Mouse (Mus musculus) hindbrain, embryonic 13.5 days (tissue): Measurements from ENCODE around the gene Pbrm1. TPM values are rescaled to one million over a fixed set of nuclear protein-coding genes. Genes with fewer than 3 reads are reported as not detected.

ENCODE experiments used
- ATAC-seq: fragments of 200-750 bp; cut with Nextera tagmentation; 2 replicates; pipeline ENCODE4 v1.8.0; 2017; ENCODE audit warnings: moderate TSS enrichment; ENCODE audit not compliant: low FRiP score
- H3K27ac ChIP-seq: fragments of 300-500 bp; sonication (generic); 2 replicates; pipeline ENCODE4 v1.5.1; 2015; ENCODE audit warnings: inconsistent platforms, mild to moderate bottlenecking, moderate library complexity
- H3K27me3 ChIP-seq: fragments of 300-500 bp; sonication (generic); 2 replicates; pipeline ENCODE4 v1.6.1; 2015; ENCODE audit warnings: mild to moderate bottlenecking, inconsistent platforms
- H3K36me3 ChIP-seq: fragments of 300-500 bp; sonication (generic); 2 replicates; pipeline ENCODE4 v1.6.1; 2015; ENCODE audit warnings: mild to moderate bottlenecking, inconsistent platforms
- H3K4me1 ChIP-seq: fragments of 300-500 bp; sonication (generic); replicated peaks from 2 replicates; pipeline ENCODE4 v1.6.1; 2015; ENCODE audit warnings: inconsistent platforms
- H3K4me2 ChIP-seq: fragments of 300-500 bp; sonication (generic); 2 replicates; pipeline ENCODE4 v1.6.1; 2015; ENCODE audit warnings: inconsistent platforms, mild to moderate bottlenecking, moderate library complexity
- H3K4me3 ChIP-seq: fragments of 300-500 bp; sonication (generic); 2 replicates; pipeline ENCODE4 v1.5.1; 2015; ENCODE audit warnings: mild to moderate bottlenecking, inconsistent platforms
- H3K9ac ChIP-seq: fragments of 300-500 bp; sonication (generic); 2 replicates; pipeline ENCODE4 v1.6.1; 2015; ENCODE audit warnings: mild to moderate bottlenecking, inconsistent platforms
- H3K9me3 ChIP-seq: fragments of 300-500 bp; sonication (generic); 2 replicates; pipeline ENCODE4 v1.6.1; 2016; ENCODE audit warnings: inconsistent platforms
- WGBS: fragments of 180-500 bp; shearing (Covaris S2); methylation state at CpG from one replicate; pipeline ENCODE4 v1.1.7; 2015; 5-methylcytosine and 5-hydroxymethylcytosine counted together
- polyA plus RNA-seq: library from polyadenylated mRNA; unstranded; fragments of >200 nt; fragmentation: Nextera tagmentation; extraction: Ambion mirVana; gene quantifications from 2 replicates; pipeline ENCODE4 v1.2.1, GENCODE M21; 2015

The Pbrm1 gene
- polyA plus RNA-seq, 1 experiment from 2014 or later = 151 TPM

- 81% methylated on average over 10 of the region's 10 CpGs for WGBS
- H3K9me3 ChIP-seq = no peaks in the 10 kb centered on the region
- peaks cover 78% of the 10 kb centered on the region for H3K36me3 ChIP-seq
- H3K4me3 ChIP-seq = no peak overlapping the region
- no peak overlapping the region for H3K9ac ChIP-seq
- peaks cover 32% of the 10 kb centered on the region for H3K4me1 ChIP-seq
- H3K27ac ChIP-seq = no peak overlapping the region
- ATAC-seq = no peak
- no peak overlapping the region for H3K4me2 ChIP-seq
- H3K27me3 ChIP-seq = no peaks in the 10 kb centered on the region
These were observed 118.3 kb downstream of the Pbrm1 start for GRCm38 (mm10) chr14:31137281-31137595.

- 75% methylated on average over 11 of the region's 11 CpGs for WGBS
- H3K9ac ChIP-seq = no peak overlapping the region
- no peak for ATAC-seq
- no peak overlapping the region for H3K27ac ChIP-seq
- H3K9me3 ChIP-seq = no peaks in the 10 kb centered on the region
- peaks cover 27% of the 10 kb centered on the region for H3K4me1 ChIP-seq
- no peaks in the 10 kb centered on the region for H3K27me3 ChIP-seq
- no peak overlapping the region for H3K4me2 ChIP-seq
- H3K36me3 ChIP-seq = peaks cover 84% of the 10 kb centered on the region
- no peak overlapping the region for H3K4me3 ChIP-seq
These were observed 118.9 kb downstream of the Pbrm1 start for GRCm38 (mm10) chr14:31137791-31138190.

GRCm38 (mm10) chr14:31138219-31138896 lies 119.4 kb downstream of the Pbrm1 start:
- Histone ChIP-seq H3K4me3 (no peak overlapping the region), H3K4me2 (no peak overlapping the region), H3K9me3 (no peaks in the 10 kb centered on the region), H3K36me3 (peaks cover 88% of the 10 kb centered on the region), H3K4me1 (peaks cover 21% of the 10 kb centered on the region), H3K27ac (no peak overlapping the region), H3K27me3 (no peaks in the 10 kb centered on the region), H3K9ac (no peak overlapping the region)
- 82% methylated on average over 22 of the region's 35 CpGs for WGBS
- ATAC-seq = no peak

- ATAC-seq = no peak
- Histone ChIP-seq H3K4me2 (no peak overlapping the region), H3K4me3 (no peak overlapping the region), H3K27ac (no peak overlapping the region), H3K9me3 (no peaks in the 10 kb centered on the region), H3K36me3 (peaks cover 88% of the 10 kb centered on the region), H3K4me1 (peaks cover 15% of the 10 kb centered on the region), H3K9ac (no peak overlapping the region), H3K27me3 (no peaks in the 10 kb centered on the region)
- 94% methylated on average over 9 of the region's 9 CpGs for WGBS
These were observed 120.0 kb downstream of the Pbrm1 start for GRCm38 (mm10) chr14:31138897-31139429.

GRCm38 (mm10) chr14:31139666-31140065 lies 120.7 kb downstream of the Pbrm1 start:
- no peak overlapping the region for H3K4me2 ChIP-seq
- no peak overlapping the region for H3K27ac ChIP-seq

GRCm38 (mm10) chr14:31140141-31140540 lies 121.2 kb downstream of the Pbrm1 start:
- Histone ChIP-seq H3K27me3 (no peaks in the 10 kb centered on the region), H3K27ac (no peak overlapping the region), H3K4me2 (no peak overlapping the region), H3K9me3 (no peaks in the 10 kb centered on the region), H3K9ac (no peak overlapping the region), H3K4me3 (no peak overlapping the region), H3K36me3 (peaks cover 81% of the 10 kb centered on the region), H3K4me1 (0 out of 2 replicates have a peak, but pooled peaks cover 5% of the 10 kb centered on the region)
- no peak for ATAC-seq
- 95% methylated on average over 15 of the region's 15 CpGs for WGBS

More at GRCm38 (mm10) chr14:31139666-31140065, 120.7 kb downstream of the Pbrm1 start:
- peaks cover 8% of the 10 kb centered on the region for H3K4me1 ChIP-seq
- peaks cover 84% of the 10 kb centered on the region for H3K36me3 ChIP-seq
- H3K9me3 ChIP-seq = no peaks in the 10 kb centered on the region
- WGBS = 89% methylated on average over 12 of the region's 12 CpGs
- ATAC-seq = no peak
- H3K27me3 ChIP-seq = no peaks in the 10 kb centered on the region
- H3K9ac ChIP-seq = no peak overlapping the region
- H3K4me3 ChIP-seq = no peak overlapping the region

GRCm38 (mm10) chr14:31141011-31141410 lies 122.1 kb downstream of the Pbrm1 start:
- Histone ChIP-seq H3K27me3 (no peaks in the 10 kb centered on the region), H3K36me3 (peaks cover 72% of the 10 kb centered on the region), H3K4me2 (no peak overlapping the region), H3K27ac (no peak overlapping the region), H3K4me1 (0 out of 2 replicates have a peak, but pooled peaks cover 5% of the 10 kb centered on the region), H3K4me3 (no peak overlapping the region), H3K9me3 (no peaks in the 10 kb centered on the region), H3K9ac (no peak overlapping the region)
- no peak for ATAC-seq
- 95% methylated on average over 14 of the region's 14 CpGs for WGBS

- Histone ChIP-seq H3K9me3 (no peaks in the 10 kb centered on the region), H3K4me2 (no peak overlapping the region), H3K4me1 (no peaks in the 10 kb centered on the region), H3K27me3 (no peaks in the 10 kb centered on the region), H3K27ac (no peak overlapping the region), H3K9ac (no peak overlapping the region), H3K4me3 (no peak overlapping the region), H3K36me3 (peaks cover 25% of the 10 kb centered on the region)
- 95% methylated on average over 11 of the region's 11 CpGs for WGBS
- no peak for ATAC-seq
These were observed 126.8 kb downstream of the Pbrm1 start for GRCm38 (mm10) chr14:31145694-31146093.

GRCm38 (mm10) chr14:31160196-31161150 lies 141.5 kb downstream of the Pbrm1 start:
- no peaks in the 10 kb centered on the region for H3K27me3 ChIP-seq

GRCm38 (mm10) chr14:31161191-31161590 lies 142.3 kb downstream of the Pbrm1 start:
- H3K9me3 ChIP-seq = no peaks in the 10 kb centered on the region
- WGBS = 93% methylated on average over 7 of the region's 7 CpGs
- peaks cover 11% of the 10 kb centered on the region for H3K4me1 ChIP-seq
- no peak overlapping the region for H3K4me3 ChIP-seq
- no peak overlapping the region for H3K9ac ChIP-seq
- H3K27me3 ChIP-seq = no peaks in the 10 kb centered on the region
- H3K36me3 ChIP-seq = no peaks in the 10 kb centered on the region
- H3K27ac ChIP-seq = no peak overlapping the region
- ATAC-seq = no peak
- H3K4me2 ChIP-seq = no peak overlapping the region

More at GRCm38 (mm10) chr14:31160196-31161150, 141.5 kb downstream of the Pbrm1 start:
- no peak overlapping the region for H3K9ac ChIP-seq
- peaks cover 5% of the 10 kb centered on the region; the same call in 1 of the 2 replicates for H3K4me1 ChIP-seq
- no peak overlapping the region for H3K4me3 ChIP-seq
- H3K4me2 ChIP-seq = no peak overlapping the region
- 83% methylated on average over 27 of the region's 27 CpGs for WGBS
- H3K36me3 ChIP-seq = no peaks in the 10 kb centered on the region
- no peak overlapping the region for H3K27ac ChIP-seq
- no peak for ATAC-seq
- no peaks in the 10 kb centered on the region for H3K9me3 ChIP-seq

GRCm38 (mm10) chr14:31161638-31162037 lies 142.7 kb downstream of the Pbrm1 start:
- ATAC-seq = no peak
- Histone ChIP-seq H3K36me3 (no peaks in the 10 kb centered on the region), H3K4me2 (no peak overlapping the region), H3K4me1 (peaks cover 15% of the 10 kb centered on the region), H3K27me3 (no peaks in the 10 kb centered on the region), H3K9me3 (no peaks in the 10 kb centered on the region), H3K27ac (no peak overlapping the region), H3K4me3 (no peak overlapping the region), H3K9ac (no peak overlapping the region)
- WGBS = 73% methylated on average over 10 of the region's 10 CpGs

- Histone ChIP-seq H3K9me3 (no peaks in the 10 kb centered on the region), H3K27me3 (no peaks in the 10 kb centered on the region), H3K4me2 (no peak overlapping the region), H3K9ac (no peak overlapping the region), H3K27ac (no peak overlapping the region), H3K4me1 (peaks cover 26% of the 10 kb centered on the region), H3K4me3 (no peak overlapping the region), H3K36me3 (no peaks in the 10 kb centered on the region)
- no peak for ATAC-seq
- WGBS = 86% methylated on average over 8 of the region's 8 CpGs
These were observed 145.1 kb downstream of the Pbrm1 start for GRCm38 (mm10) chr14:31164067-31164466.
